Mouse (Mus musculus) right cerebral cortex, postnatal 10 days (tissue): Measurements from ENCODE around the gene 4833427G06Rik.

Source experiments
- DNase-seq, 2 experiments: peaks; one replicate each; pipeline ENCODE4 v3.0.0; 2021; ENCODE audit warnings: low spot score in 2 of 2

4833427G06Rik gene

DNA sequence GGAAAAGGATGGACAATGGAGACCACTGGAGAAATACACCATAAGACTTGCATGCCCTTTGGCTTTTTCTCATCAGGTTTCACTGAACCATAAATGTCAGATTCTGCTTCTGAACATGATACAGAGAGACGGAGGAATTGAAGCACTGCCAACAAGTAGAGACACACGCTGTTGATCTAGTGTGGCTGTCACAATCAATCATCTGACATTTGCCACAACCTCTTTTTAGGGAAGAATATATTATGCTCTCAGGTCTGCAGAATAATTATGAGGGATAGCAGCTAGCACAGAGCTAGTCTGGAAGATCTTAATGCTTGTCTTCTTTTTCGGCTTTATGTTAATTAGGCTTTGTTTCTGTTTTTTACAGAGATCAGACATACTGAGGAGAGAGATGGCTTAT is 33.7 kb downstream of the 4833427G06Rik start:
- no peak for DNase-seq

DNA sequence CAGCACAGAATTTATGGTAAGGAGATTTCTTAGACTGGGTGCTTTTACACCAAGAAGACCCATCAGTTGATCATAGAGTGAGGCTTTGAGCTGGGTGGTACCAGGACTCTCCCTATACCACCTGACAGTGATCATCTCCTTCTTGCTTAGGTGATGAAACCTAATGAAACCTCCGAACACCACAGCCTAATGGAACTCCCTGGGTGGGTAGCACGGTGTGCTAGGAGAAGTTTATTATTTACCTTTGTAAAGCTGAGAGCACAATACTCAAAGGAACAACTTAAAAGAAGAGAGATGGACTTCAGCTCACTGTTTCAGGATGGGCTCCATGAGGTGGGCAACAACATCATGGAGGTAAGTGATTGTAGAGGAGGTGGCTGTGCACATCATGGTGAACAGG is 41.3 kb downstream of the 4833427G06Rik start, which contains the start of gene Btg4:
Gene Btg4, plus strand, starts transcription at position 301 of the 400 bp plus-strand sequence.
- DNase-seq, result no peak

- no peak for DNase-seq
These were observed 42.8 kb downstream of the 4833427G06Rik start for GRCm38 (mm10) chr9:51058951-51059521.

GRCm38 (mm10) chr9:51056360-51057324 is 45.2 kb downstream of the 4833427G06Rik start:
- peak in 1 of 2 experiments; percentile 33 for DNase-seq

DNA sequence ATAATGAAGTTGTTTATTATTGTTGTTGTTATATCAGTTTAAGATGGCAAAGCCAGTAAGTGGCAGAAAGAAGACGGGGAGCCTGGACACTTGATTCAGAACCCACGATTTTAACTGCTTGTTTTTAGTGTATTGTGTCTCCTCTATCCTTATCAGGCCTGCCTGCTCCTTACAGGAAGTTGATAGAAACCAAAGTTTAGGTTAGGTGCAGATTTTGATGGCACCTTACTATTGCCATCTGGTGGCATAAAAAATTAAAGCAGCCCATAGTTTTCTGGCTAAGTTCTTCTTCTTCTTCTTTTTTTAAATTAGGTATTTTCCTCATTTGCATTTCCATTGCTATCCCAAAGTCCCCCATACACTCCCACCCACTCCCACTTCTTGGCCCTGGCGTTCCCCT is 49.7 kb downstream of the 4833427G06Rik start:
- no peak for DNase-seq

DNA sequence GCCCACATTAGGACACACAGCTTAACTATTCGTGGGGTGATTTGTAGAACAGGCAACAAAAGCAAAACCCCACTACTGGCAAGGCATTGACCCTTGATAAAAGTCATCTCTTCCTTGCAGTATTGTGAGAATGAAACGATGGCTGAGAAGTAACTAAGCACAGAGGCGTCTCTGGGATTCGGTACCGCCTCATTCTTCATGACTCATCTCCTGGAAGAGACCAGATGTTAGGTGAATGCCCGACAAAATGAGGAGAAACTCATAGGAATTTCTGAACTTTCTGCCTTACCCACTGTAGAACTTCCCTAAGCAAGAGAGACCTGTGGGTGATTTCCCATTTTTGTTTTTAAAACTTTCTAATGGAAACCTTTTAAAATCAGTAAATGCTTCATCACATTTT is 59.7 kb downstream of the 4833427G06Rik start:
- no peak for DNase-seq

- DNase-seq, result no peak
These were observed 60.3 kb downstream of the 4833427G06Rik start for GRCm38 (mm10) chr9:51041491-51041980.

DNA sequence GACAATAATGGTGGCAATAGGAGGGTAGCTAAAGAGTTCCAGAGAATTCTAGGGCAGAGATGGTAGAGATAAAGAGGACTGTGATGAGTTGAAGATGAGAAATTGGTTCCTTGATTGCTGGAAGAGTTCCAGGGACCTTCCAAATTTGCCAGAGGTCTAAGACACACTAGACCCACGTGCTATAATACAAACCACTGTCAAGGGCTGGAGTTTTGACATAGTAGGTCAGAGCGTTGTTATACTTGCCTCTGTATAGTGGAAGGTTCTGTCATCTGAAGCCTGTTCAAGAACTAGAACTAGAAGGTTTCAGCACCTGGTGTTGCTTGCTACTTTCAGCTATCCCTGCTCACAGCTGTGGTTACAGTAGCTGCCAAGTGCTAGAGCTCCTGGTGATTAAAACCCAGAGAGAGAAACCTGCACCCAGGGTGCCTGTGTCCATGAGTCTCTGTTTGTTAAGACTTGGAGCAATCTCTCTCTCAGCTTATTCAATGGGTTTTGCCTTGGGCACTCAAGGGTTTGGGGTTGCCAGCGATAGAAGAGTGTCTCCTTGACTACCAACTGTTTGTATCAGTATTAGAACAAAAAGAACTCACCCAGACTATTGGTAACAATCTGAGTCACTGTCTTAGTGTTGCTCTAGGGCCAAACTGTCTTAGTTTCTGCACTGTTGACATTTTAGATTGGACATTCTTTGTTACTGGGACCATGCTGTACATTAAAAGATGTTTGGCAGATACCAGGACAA is 68.9 kb downstream of the 4833427G06Rik start:
- DNase-seq, result no peak

- no peak for DNase-seq
These were observed 69.6 kb downstream of the 4833427G06Rik start for GRCm38 (mm10) chr9:51032291-51032690.

- DNase-seq, result no peak
These were observed 70.3 kb downstream of the 4833427G06Rik start for GRCm38 (mm10) chr9:51031603-51032002.
